Mouse (Mus musculus) gastrocnemius, postnatal 36 days (tissue): ENCODE data around the gene Lefty2. TPM values are rescaled to one million over a fixed set of nuclear protein-coding genes. Genes with fewer than 3 reads are reported as not detected.

ENCODE experiments used
- DNase-seq, 2 experiments: peaks; one replicate each; pipeline ENCODE4 v3.0.0; 2022
- intact Hi-C: fragments of 180-260 bp; cut with DNase I; formaldehyde crosslinking; loops from one replicate; pipeline ENCODE4 v1.15.1; 2025
- long read RNA-seq, 2 experiments: library from polyadenylated mRNA; stranded (forward); transcript quantifications; one replicate each; pipeline ENCODE4 v2.0.0; 2021
- total RNA-seq, 2 experiments: library from RNA; stranded (reverse); gene quantifications; 2 replicates each; pipeline ENCODE4 v1.2.3; 2021

The Lefty2 gene
- not detected for total RNA-seq
- long read RNA-seq, experiment 1, result 0 reads
- long read RNA-seq, experiment 2, result 0 reads

DNA sequence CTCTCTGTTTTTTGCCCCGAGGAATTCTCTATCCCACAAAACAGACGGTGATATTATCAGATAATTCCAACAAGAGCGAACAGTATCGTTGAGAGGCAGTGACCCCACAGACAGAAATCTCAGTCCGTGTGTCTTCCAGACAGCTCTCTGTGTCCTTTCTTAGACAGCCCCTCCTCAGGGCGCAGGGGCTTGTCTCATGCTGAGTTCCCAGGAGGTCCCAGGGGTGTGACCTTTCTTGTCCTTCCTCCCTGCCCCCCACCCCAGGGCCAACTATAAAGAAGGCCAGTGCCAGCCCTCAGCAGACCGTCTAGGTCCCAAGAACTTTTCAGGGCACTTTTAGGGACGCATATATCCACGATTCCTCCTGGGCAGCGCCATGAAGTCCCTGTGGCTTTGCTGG, at the start of gene Lefty2:
Gene Lefty2 (plus strand): TSS at position 301 of the 400 bp plus-strand sequence.
- intact Hi-C loops, result no loop called here
- no peak for DNase-seq

- DNase-seq, result peak; percentile 49 to 69
- intact Hi-C loops, result no loop called here
Observed at GRCm38 (mm10) chr1:180848114-180848510, 44.8 kb upstream of the Lefty2 start.

- intact Hi-C loops, result no loop called here
- peak; percentile 50 to 56 for DNase-seq
Observed at GRCm38 (mm10) chr1:180848511-180849241, 44.2 kb upstream of the Lefty2 start.

GRCm38 (mm10) chr1:180849701-180850301, 43.1 kb upstream of the Lefty2 start:
- no peak for DNase-seq
- intact Hi-C loops, result loop anchor here (1.0 kb wide), 1 partner anchor 36 kb away; the partner anchor contains the start of gene H3f3a

DNA sequence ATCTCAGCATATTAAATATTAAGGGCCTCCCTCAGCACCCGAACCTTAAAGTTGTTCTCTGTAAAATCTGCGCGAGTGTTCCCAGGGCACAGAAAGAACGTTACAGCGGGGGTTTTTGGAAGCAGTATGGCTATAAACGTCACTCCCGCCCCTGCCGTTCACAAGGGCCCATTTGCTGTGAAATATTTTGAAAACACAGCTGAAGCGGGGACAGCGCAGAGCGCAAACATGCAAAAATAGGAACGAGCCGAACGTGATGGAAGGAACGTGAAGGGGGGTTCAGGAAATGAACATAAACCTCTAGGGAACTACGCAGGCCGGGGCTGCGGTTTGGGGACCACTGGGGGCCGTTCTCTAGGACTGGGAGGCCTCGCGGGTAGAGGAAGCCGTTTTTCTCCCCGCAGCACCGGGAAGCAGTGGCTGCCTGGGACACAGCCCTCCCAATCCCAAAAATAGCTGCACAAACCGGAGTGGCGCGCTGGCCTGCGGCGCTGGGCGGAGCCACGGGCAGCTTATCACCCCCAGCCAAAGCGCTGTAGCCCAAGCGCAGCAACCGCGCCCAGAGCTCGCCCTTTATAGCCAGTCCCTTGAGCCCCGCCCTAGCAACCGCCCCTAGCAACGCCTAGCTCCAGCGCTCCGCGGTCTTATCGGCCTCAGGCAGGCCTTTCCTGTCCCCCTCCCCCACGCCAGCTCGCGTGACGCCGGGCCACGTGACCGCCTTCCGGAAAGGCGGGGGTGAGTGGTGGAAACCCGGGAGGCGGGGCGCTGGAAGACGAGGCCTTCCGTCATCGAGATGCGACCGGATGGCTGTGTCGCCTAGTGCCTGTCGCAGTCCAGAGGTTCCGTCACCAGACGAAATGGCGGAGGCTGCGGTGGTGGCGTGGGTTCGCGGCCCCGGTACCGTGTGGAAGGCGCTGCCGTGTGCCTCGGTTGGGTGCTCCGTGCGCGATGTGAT, 42.3 kb upstream of the Lefty2 start, which contains the start of gene Sde2:
Gene Sde2 (plus strand): TSS at position 812 of the 955 bp plus-strand sequence.
- DNase-seq, result peak; percentile 100
- intact Hi-C loops, result loop anchor here (1.0 kb wide), 1 partner anchor 37 kb away; the partner anchor contains the start of gene H3f3a

- intact Hi-C loops, result no loop called here
- DNase-seq, result no peak
Observed at GRCm38 (mm10) chr1:180858763-180859162, 34.1 kb upstream of the Lefty2 start.

DNA sequence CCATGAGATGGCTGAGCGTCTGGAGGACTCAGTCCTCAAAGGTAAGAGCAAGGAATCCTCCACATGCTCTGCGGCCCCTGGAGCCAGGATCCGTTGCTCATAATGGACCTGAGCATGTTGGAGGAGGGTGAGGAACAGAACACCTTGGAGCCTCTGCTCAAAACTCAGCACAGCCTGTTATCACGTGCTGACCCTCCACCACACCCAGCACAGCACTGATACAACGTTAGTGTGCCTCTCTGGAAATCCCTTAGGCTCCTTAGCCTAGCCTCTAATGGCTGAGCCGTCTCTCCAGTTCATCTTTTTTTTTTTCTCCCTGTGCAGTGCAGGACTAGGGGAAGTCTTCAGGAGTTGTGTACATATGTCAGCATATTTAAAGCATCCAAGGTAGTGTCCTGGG, 32.9 kb upstream of the Lefty2 start:
- intact Hi-C loops, result loop anchor here (5.0 kb wide), 1 partner anchor 93 kb away; no protein-coding TSS in a partner anchor
- no peak for DNase-seq

- no peak for DNase-seq
- intact Hi-C loops, result loop anchor here (5.0 kb wide), 1 partner anchor 96 kb away; no protein-coding TSS in a partner anchor
Observed at GRCm38 (mm10) chr1:180863606-180864005, 29.3 kb upstream of the Lefty2 start.

DNA sequence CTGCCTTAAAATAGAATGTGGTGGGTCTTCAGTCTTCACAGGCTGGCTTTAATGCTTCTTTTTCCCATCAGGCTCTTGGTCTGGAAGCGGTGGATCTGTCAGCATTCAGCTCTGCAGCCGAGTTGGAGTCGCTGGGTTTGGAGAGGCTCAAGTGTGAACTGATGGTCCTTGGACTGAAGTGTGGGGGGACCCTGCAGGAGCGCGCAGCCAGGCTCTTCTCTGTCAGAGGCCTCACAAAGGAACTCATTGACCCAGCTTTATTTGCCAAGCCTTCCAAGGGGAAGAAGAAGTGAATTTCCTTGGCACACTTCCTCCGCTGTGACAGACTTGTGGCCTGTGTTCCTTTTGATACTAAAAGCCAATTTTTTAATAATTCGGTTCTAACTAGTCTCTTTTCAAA, 26.9 kb upstream of the Lefty2 start:
- intact Hi-C loops, result no loop called here
- no peak for DNase-seq

GRCm38 (mm10) chr1:180870122-180870650, 22.7 kb upstream of the Lefty2 start:
- intact Hi-C loops, result no loop called here
- DNase-seq, result no peak

GRCm38 (mm10) chr1:180873861-180874484, 18.9 kb upstream of the Lefty2 start:
- no peak for DNase-seq
- intact Hi-C loops, result no loop called here

DNA sequence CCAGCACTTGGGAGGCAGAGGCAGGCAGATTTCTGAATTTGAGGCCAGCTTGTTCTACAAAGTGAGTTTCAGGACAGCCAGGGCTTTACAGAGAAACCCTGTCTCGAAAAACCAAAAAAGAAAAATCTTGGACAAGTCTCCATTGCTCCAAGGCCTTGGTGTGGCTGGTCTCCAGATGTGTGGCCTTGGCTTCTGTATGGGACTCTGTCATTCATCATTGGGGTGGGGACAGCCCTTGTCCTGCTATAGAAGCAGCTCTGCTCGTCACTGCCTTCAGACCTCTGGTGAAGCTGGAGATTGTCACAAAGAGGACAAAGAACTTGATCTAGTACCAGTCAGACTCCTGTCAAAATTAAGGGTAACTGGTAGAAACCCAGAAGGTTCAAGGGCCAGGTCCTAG, 18.3 kb upstream of the Lefty2 start:
- no peak for DNase-seq
- intact Hi-C loops, result no loop called here

DNA sequence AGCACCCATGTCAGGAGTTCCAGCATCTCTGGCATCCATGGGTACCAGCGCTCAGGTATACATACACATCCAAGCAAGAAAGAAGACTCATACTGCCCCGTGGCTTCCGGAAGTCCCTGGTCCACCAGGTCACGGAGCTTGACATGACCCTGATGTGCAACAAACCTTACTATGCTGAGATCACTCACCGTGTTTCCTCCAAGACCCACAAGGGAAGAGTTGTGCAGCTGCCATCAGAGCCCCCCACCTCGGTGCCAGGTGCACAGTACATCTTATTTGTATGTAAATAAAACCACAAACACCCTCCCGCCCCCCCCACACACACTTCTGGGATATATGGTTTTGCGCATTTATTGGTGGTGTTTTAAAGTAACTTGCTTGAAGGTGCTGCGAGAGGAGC, 17.8 kb upstream of the Lefty2 start:
- intact Hi-C loops, result no loop called here
- DNase-seq, result no peak

DNA sequence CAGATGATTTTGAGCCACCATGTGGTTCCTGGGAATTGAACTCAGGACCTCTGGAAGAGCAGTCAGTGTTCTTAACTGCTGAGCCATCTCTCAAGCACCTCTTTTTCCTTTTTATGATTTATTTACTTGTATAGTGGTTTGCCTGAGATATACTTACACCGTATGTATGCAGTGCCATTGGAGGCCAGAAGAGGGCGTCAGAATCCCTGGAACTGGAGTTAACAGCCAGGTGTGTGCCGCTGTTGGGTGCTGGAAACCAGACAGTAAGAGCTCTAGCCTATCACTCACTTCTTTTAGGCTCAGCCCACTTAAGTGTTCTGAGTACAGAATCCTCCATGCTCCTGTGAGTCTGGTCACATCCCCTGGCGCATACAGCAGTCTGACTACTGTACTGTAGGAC, 15.4 kb upstream of the Lefty2 start:
- intact Hi-C loops, result no loop called here
- DNase-seq, result no peak

GRCm38 (mm10) chr1:180881768-180882167, 11.1 kb upstream of the Lefty2 start:
- intact Hi-C loops, result no loop called here
- no peak for DNase-seq

DNA sequence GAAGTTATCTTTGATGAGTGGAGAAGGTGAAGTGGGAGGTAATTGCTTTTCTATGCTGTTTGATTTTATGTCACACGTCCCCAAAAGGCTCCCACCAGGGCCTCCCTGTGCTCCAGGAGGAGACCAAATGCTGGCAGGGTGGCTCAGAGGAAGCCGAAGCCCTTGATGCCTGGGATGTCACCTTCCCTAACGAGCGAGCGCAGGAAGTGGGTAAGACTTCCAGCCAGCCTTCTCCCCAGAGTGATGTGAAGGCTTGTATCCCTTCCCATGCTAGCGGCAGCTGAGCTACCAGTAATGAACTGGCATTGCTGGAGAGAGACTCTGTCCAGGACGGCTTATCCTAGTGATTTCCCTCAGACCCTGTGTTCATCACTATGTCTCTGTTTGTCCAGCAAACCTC, 9.2 kb upstream of the Lefty2 start:
- no peak for DNase-seq
- intact Hi-C loops, result no loop called here

- intact Hi-C loops, result no loop called here
- no peak for DNase-seq
Observed at GRCm38 (mm10) chr1:180884484-180884883, 8.4 kb upstream of the Lefty2 start.

GRCm38 (mm10) chr1:180888556-180889042, 4.3 kb upstream of the Lefty2 start:
- intact Hi-C loops, result no loop called here
- peak; percentile 76 to 88 for DNase-seq

GRCm38 (mm10) chr1:180889172-180889571, 3.7 kb upstream of the Lefty2 start:
- intact Hi-C loops, result no loop called here
- DNase-seq, result no peak

DNA sequence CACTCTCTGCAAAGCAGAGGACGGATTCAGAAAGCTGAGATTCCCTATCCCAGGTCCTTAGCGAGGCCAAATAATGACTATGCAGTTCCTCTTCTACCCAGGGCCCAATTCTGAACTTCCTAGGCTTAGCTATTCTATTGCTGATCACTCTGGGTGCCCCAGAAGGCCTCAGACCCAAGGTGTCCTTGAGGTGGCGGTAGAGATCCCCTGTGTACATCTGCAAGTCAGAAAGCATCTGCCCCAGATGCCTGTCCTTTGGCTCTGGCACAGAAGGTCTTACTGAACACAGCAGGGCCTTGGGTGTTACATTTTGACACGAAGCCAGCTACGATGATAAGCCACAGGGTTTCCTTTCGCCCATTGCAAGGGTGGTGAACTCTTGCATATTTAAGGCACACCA, 3.1 kb upstream of the Lefty2 start:
- intact Hi-C loops, result no loop called here
- no peak for DNase-seq
